ENCODE assay signal across 9 mouse cellular contexts in genomic region chr9:66240991-66241390, GRCm38 (mm10).
DNase-seq lines count a peak whose midpoint lies in the region; ATAC-seq lines count a peak whose summit lies in the region.
"Had no signal": no experiment of that assay in that cellular context is flagged by ENCODE, and none has a peak within 500 bp of the region (broad histone marks: within the 10 kb centered on the region; RNA-seq: fewer than 3 reads in every experiment).

No protein-coding gene starts in this region.

- no peak overlapping the region for H3K4me2 ChIP-seq in kidney, embryonic 15.5 days
- H3K4me2 ChIP-seq in embryonic facial prominence, embryonic 11.5 days (ENCODE audit: low read depth, low read length): no peak overlapping the region
- H3K4me2 ChIP-seq in lung, embryonic 16.5 days (ENCODE audit: low read depth, low read length): no peak overlapping the region
- H3K4me2 ChIP-seq: limb, embryonic 13.5 days had no signal

- H3K27me3 ChIP-seq in kidney, embryonic 15.5 days: no peaks in the 10 kb centered on the region
- no peaks in the 10 kb centered on the region for H3K27me3 ChIP-seq in embryonic facial prominence, embryonic 11.5 days (ENCODE audit: control insufficient read depth, insufficient read depth, low read length)
- no peaks in the 10 kb centered on the region for H3K27me3 ChIP-seq in lung, embryonic 16.5 days (ENCODE audit: control insufficient read depth, insufficient read depth, low read depth, low read length)
- H3K27me3 ChIP-seq: limb, embryonic 13.5 days had no signal

- H3K4me1 ChIP-seq in kidney, embryonic 15.5 days: peaks cover 27% of the 10 kb centered on the region
- no peaks in the 10 kb centered on the region for H3K4me1 ChIP-seq in embryonic facial prominence, embryonic 11.5 days (ENCODE audit: control insufficient read depth, insufficient read depth, low read length)
- peaks cover 22% of the 10 kb centered on the region for H3K4me1 ChIP-seq in lung, embryonic 16.5 days (replicated peaks; ENCODE audit: control insufficient read depth, insufficient read depth, low read length)

- no peak overlapping the region for H3K9ac ChIP-seq in kidney, embryonic 15.5 days
- no peak overlapping the region for H3K9ac ChIP-seq in embryonic facial prominence, embryonic 11.5 days (replicated peaks; ENCODE audit: low read length)
- no peak overlapping the region for H3K9ac ChIP-seq in lung, embryonic 16.5 days (ENCODE audit: low read length)
- H3K9ac ChIP-seq: limb, embryonic 13.5 days had no signal

- peak; percentile 26 for DNase-seq in kidney, adult 18-20 months
- peak; percentile 26 to 28 for DNase-seq in B cell, adult 2 months
- DNase-seq in ZHBTc4 (ENCODE audit: low read depth, low spot score): peak; percentile 59
- peak; percentile 65 for DNase-seq in embryonic facial prominence, embryonic 11.5 days (ENCODE audit: low spot score)
- DNase-seq in adrenal gland, postnatal 25 days: no peak
- DNase-seq in urinary bladder, postnatal 25 days (ENCODE audit: low spot score): no peak

- 63% methylated on average over 3 of the region's 3 CpGs for WGBS in kidney, embryonic 15.5 days
- WGBS in embryonic facial prominence, embryonic 11.5 days: 54% methylated on average over 3 of the region's 3 CpGs
- 48% methylated on average over 3 of the region's 3 CpGs for WGBS in lung, embryonic 16.5 days

- H3K36me3 ChIP-seq in kidney, embryonic 15.5 days: no peaks in the 10 kb centered on the region
- no peaks in the 10 kb centered on the region for H3K36me3 ChIP-seq in embryonic facial prominence, embryonic 11.5 days (replicated peaks; ENCODE audit: control insufficient read depth, insufficient read depth, low read depth, low read length)
- no peaks in the 10 kb centered on the region for H3K36me3 ChIP-seq in lung, embryonic 16.5 days (ENCODE audit: control insufficient read depth, insufficient read depth, low read length)
- H3K36me3 ChIP-seq: limb, embryonic 13.5 days had no signal

- H3K27ac ChIP-seq in kidney, embryonic 15.5 days: no peak overlapping the region
- H3K27ac ChIP-seq in embryonic facial prominence, embryonic 11.5 days (replicated peaks; ENCODE audit: low read depth, low read length): no peak overlapping the region
- peak overlapping the region; percentile 72 for H3K27ac ChIP-seq in lung, embryonic 16.5 days (ENCODE audit: low read length)
- H3K27ac ChIP-seq: limb, embryonic 13.5 days had no signal

- no peak overlapping the region for H3K4me3 ChIP-seq in kidney, embryonic 15.5 days (replicated peaks)
- H3K4me3 ChIP-seq in embryonic facial prominence, embryonic 11.5 days (ENCODE audit: low read depth, low read length): no peak overlapping the region
- H3K4me3 ChIP-seq in lung, embryonic 16.5 days (ENCODE audit: low read length): no peak overlapping the region
- H3K4me3 ChIP-seq: limb, embryonic 13.5 days had no signal

- ATAC-seq in kidney, embryonic 15.5 days (replicated peaks; ENCODE audit: low FRiP score): no peak
- ATAC-seq in embryonic facial prominence, embryonic 11.5 days (replicated peaks; ENCODE audit: insufficient number of reproducible peaks, low FRiP score, low TSS enrichment, low read depth): no peak
- ATAC-seq in lung, embryonic 16.5 days (ENCODE audit: low read depth): peak; percentile 59; the same call in 1 of the 2 replicates

- H3K9me3 ChIP-seq in kidney, embryonic 15.5 days (replicated peaks): no peaks in the 10 kb centered on the region
- H3K9me3 ChIP-seq in embryonic facial prominence, embryonic 11.5 days (replicated peaks; ENCODE audit: control insufficient read depth, low read length): no peaks in the 10 kb centered on the region
- H3K9me3 ChIP-seq in lung, embryonic 16.5 days (ENCODE audit: control insufficient read depth, low read length): no peaks in the 10 kb centered on the region
- H3K9me3 ChIP-seq: limb, embryonic 13.5 days had no signal

Comparison
In these comparisons a context has a peak if more than half of its experiments do, and no peak if none do; other contexts are left out.
1. DNase-seq: peak in kidney, adult 18-20 months (single experiment), B cell, adult 2 months (2 of 2), ZHBTc4 (single experiment) and embryonic facial prominence, embryonic 11.5 days (single experiment); none in adrenal gland, postnatal 25 days (single experiment) and urinary bladder, postnatal 25 days (single experiment).